Mouse (Mus musculus): ENCODE results near the gene Zmpste24.

DNA sequence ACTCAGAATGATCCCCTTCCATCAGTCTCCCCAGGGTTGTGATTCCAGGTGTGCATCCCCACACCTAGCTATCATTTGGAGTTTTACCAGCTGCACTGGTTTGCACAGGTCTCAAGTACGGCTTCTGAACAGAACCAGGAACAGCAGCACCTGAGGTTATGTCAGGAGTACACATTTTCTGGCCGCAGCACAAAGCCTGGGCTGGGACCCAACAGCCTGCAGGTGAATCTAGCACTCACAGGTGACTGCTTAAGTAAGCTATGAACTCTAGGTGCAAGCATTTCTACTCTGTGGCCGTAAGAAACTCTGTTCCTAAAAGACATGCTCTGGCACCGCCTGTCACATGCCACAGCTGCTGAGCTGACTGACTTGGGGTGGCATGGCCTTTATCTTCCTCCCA, 7.8 kb downstream of the Zmpste24 start:
- TF ChIP-seq POLR2A (IDR thresholded peaks at IDR 0.05; ENCODE audit: borderline replicate concordance, control insufficient read depth, low read depth, low read length) = no peak
- no peak for TF ChIP-seq CTCF (IDR thresholded peaks at IDR 0.05; ENCODE audit: control insufficient read depth, insufficient read depth, low read length)

Measured in bone marrow, adult 2 months (tissue).